Mouse (Mus musculus): Measurements from ENCODE around the gene Rab11fip3. TPM values are rescaled to one million over a fixed set of nuclear protein-coding genes. Genes with fewer than 3 reads are reported as not detected.
A peak's percentile ranks its signal among the peaks of the same experiment; 100 is the strongest.

Gene Rab11fip3
- polyA plus RNA-seq, 1 experiment = 4.0 TPM

DNA sequence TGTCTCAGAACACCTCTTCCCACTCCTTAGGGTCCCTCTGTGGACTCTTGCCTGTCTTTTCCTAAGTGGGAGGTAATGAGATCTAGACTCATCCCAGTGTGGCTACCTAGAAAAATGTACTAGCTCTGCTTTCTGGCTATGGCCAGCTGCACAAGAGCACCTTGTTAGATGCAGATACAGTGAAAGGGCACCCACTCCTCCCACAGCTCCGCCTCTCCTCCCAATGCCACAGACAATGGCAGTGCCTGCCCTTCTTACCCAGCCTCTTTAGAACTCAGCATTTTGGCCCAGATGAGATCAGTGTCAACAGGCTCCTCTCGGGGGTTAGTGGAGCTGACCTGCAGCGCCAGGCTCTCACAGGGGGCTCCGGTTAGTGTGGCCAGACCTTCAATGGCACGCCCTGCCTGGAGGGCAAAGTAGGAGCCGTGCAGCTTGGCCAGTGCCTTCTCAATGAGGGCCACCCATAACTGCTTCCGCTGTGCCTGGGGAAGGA is 106.9 kb downstream of the Rab11fip3 start:
- Histone ChIP-seq H3K27me3 (replicated peaks) (peaks cover 3% of the 10 kb centered on the region), H3K4me3 (replicated peaks) (no peak overlapping the region), H3K9me3 (no peaks in the 10 kb centered on the region), H3K4me1 (peaks cover 46% of the 10 kb centered on the region), H3K36me3 (replicated peaks; ENCODE audit: low read length) (peaks cover 81% of the 10 kb centered on the region)
- TF ChIP-seq GATA1 (IDR thresholded peaks at IDR 0.05; ENCODE audit: borderline replicate concordance, low read length) = no peak
- no peak for TF ChIP-seq FLI1 (IDR thresholded peaks at IDR 0.05; ENCODE audit: low read length)

DNA sequence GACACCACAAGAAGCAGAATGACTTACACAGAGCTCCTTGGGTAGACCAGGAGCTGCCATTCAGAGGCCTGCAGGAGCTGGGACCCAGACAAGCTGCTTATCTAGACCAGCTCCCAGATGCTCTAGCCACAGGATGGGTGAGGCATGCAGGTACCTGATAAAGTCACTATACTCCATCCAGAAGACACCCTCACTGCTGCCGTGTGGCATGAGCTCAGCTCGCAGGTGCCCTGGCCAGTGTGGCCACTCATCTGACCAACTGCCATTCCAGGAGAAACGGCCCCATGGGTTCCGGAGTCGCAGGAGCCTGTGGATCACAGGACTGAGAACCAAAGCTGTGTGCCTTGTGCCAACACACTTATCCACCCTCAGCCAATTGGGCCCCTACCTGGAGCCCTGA is 107.8 kb downstream of the Rab11fip3 start:
- no peaks in the 10 kb centered on the region for H3K9me3 ChIP-seq
- peaks cover 84% of the 10 kb centered on the region for H3K36me3 ChIP-seq (replicated peaks; ENCODE audit: low read length)
- H3K27me3 ChIP-seq (replicated peaks) = peaks cover 7% of the 10 kb centered on the region
- peaks cover 46% of the 10 kb centered on the region for H3K4me1 ChIP-seq
- no peak overlapping the region for H3K4me3 ChIP-seq (replicated peaks)
- no peak for TF ChIP-seq GATA1 (IDR thresholded peaks at IDR 0.05; ENCODE audit: borderline replicate concordance, low read length)
- TF ChIP-seq FLI1 (IDR thresholded peaks at IDR 0.05; ENCODE audit: low read length) = no peak

DNA sequence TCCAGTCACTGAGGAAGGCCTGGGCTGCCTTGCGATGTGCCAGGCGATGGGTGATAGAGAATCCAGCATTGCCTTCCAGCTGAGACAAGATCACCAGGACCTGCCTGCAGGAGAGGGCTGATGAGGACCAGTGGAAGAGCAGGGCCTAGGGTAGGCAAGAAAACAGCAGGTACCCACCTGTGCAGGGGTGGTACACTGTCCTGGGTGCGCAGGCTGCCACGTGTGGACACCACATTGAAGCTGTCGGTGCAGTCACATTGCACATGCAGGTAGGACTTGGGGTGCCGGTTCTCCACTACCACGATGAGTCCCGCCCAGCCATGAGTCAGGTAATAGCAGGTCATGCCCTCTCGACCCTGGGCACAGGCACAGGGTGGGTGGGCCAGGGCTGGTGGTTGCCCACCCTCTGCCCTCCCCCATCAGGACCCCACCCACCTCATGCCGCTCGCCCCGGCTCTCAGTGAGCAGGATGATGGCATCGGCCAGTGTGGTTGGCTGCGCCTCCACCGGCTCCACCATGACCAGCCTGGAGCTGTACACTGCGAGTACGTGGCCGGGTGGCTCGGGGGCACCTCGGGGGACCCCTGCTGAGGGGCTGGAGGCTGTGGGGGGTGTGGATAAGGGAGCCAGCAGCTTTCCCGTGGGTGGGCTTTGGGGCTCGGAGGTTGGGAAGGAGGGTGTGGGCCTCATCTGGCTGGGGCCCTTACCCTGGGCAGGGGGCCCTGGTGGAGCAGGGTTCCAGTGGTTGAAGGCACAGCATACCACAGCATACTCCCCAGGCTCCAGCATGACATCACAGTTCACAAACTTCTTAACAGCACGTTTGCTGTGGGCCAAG is 109.5 kb downstream of the Rab11fip3 start:
- Histone ChIP-seq H3K36me3 (replicated peaks; ENCODE audit: low read length) (peaks cover 74% of the 10 kb centered on the region), H3K4me1 (peaks cover 46% of the 10 kb centered on the region)

GRCm38 (mm10) chr17:25958771-25959494 is 110.4 kb downstream of the Rab11fip3 start:
- Histone ChIP-seq H3K4me3 (replicated peaks) (no peak overlapping the region), H3K4me1 (peaks cover 43% of the 10 kb centered on the region), H3K36me3 (replicated peaks; ENCODE audit: low read length) (peaks cover 65% of the 10 kb centered on the region), H3K27me3 (replicated peaks) (peaks cover 19% of the 10 kb centered on the region), H3K9me3 (no peaks in the 10 kb centered on the region)
- TF ChIP-seq GATA1 (IDR thresholded peaks at IDR 0.05; ENCODE audit: borderline replicate concordance, low read length) = no peak
- no peak for TF ChIP-seq FLI1 (IDR thresholded peaks at IDR 0.05; ENCODE audit: low read length)

More for the DNA sequence above, 109.5 kb downstream of the Rab11fip3 start:
- Histone ChIP-seq H3K27me3 (replicated peaks) (peaks cover 14% of the 10 kb centered on the region), H3K4me3 (replicated peaks) (peak overlapping the region; percentile 26), H3K9me3 (no peaks in the 10 kb centered on the region)
- no peak for TF ChIP-seq FLI1 (IDR thresholded peaks at IDR 0.05; ENCODE audit: low read length)
- TF ChIP-seq GATA1 (IDR thresholded peaks at IDR 0.05; ENCODE audit: borderline replicate concordance, low read length) = no peak

DNA sequence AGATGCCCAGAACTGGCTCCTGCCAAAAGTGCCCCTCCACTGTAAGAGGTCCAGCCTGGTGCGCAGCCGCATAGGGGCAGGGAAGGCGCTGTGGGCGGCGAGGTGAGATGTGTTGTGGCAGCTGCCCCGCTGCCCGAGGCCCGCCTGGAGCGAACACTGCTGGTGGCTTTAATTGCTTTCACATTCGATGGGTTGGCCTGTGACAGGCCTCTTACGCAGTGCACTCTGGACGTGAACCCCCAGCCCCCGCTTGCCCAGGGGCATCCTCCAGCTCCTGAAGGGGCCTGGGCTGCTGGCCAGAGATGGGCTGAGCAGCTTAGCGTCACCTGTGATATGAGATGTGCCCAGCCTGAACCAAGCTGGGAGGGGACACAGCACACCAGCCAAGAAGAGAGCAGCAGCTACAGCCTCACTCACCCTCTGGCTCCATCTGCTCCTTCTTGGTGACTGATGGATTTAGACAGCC is 111.7 kb downstream of the Rab11fip3 start:
- peaks cover 31% of the 10 kb centered on the region for H3K27me3 ChIP-seq (replicated peaks)
- H3K4me3 ChIP-seq (replicated peaks) = no peak overlapping the region
- peaks cover 52% of the 10 kb centered on the region for H3K36me3 ChIP-seq (replicated peaks; ENCODE audit: low read length)
- no peaks in the 10 kb centered on the region for H3K9me3 ChIP-seq
- peaks cover 29% of the 10 kb centered on the region for H3K4me1 ChIP-seq
- TF ChIP-seq GATA1 (IDR thresholded peaks at IDR 0.05; ENCODE audit: borderline replicate concordance, low read length) (no peak), FLI1 (IDR thresholded peaks at IDR 0.05; ENCODE audit: low read length) (no peak)

GRCm38 (mm10) chr17:25956631-25957030 is 112.7 kb downstream of the Rab11fip3 start:
- Histone ChIP-seq H3K4me1 (peaks cover 29% of the 10 kb centered on the region), H3K4me3 (replicated peaks) (no peak overlapping the region), H3K9me3 (no peaks in the 10 kb centered on the region), H3K36me3 (replicated peaks; ENCODE audit: low read length) (peaks cover 42% of the 10 kb centered on the region), H3K27me3 (replicated peaks) (peaks cover 41% of the 10 kb centered on the region)
- no peak for TF ChIP-seq FLI1 (IDR thresholded peaks at IDR 0.05; ENCODE audit: low read length)
- no peak for TF ChIP-seq GATA1 (IDR thresholded peaks at IDR 0.05; ENCODE audit: borderline replicate concordance, low read length)

DNA sequence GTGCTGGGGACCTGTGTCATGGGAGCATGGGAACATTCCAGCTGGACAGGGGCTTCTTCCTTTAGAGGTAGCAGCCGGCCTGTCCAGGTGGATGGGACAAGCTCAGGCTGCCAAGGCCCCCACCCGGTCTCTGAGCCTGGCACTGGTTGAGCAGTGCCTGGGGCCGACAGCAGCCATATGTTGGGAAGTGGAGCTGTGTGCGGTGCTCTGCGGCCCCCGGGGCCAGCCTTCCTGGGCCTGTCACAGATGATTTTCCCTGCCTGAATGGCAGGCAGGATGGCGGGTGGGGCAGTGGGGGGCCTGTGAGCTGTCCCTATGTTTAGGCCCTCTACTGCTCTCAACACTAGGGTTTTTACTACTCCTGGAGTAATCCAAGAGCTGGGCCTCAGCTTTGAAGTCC is 113.2 kb downstream of the Rab11fip3 start:
- Histone ChIP-seq H3K4me1 (peaks cover 29% of the 10 kb centered on the region), H3K27me3 (replicated peaks) (peaks cover 45% of the 10 kb centered on the region), H3K36me3 (replicated peaks; ENCODE audit: low read length) (peaks cover 38% of the 10 kb centered on the region), H3K4me3 (replicated peaks) (no peak overlapping the region), H3K9me3 (no peaks in the 10 kb centered on the region)
- no peak for TF ChIP-seq GATA1 (IDR thresholded peaks at IDR 0.05; ENCODE audit: borderline replicate concordance, low read length)

GRCm38 (mm10) chr17:25955736-25956135 is 113.6 kb downstream of the Rab11fip3 start:
- Histone ChIP-seq H3K4me3 (replicated peaks) (no peak overlapping the region), H3K9me3 (no peaks in the 10 kb centered on the region), H3K36me3 (replicated peaks; ENCODE audit: low read length) (peaks cover 36% of the 10 kb centered on the region), H3K27me3 (replicated peaks) (peaks cover 50% of the 10 kb centered on the region), H3K4me1 (peaks cover 28% of the 10 kb centered on the region)
- TF ChIP-seq GATA1 (IDR thresholded peaks at IDR 0.05; ENCODE audit: borderline replicate concordance, low read length) (no peak), FLI1 (IDR thresholded peaks at IDR 0.05; ENCODE audit: low read length) (no peak)

- Histone ChIP-seq H3K9me3 (no peaks in the 10 kb centered on the region), H3K4me1 (peaks cover 19% of the 10 kb centered on the region), H3K36me3 (replicated peaks; ENCODE audit: low read length) (peaks cover 25% of the 10 kb centered on the region), H3K4me3 (replicated peaks) (no peak overlapping the region), H3K27me3 (replicated peaks) (peaks cover 61% of the 10 kb centered on the region)
- no peak for TF ChIP-seq FLI1 (IDR thresholded peaks at IDR 0.05; ENCODE audit: low read length)
- no peak for TF ChIP-seq GATA1 (IDR thresholded peaks at IDR 0.05; ENCODE audit: borderline replicate concordance, low read length)
Measured at GRCm38 (mm10) chr17:25954671-25955070, 114.7 kb downstream of the Rab11fip3 start.

GRCm38 (mm10) chr17:25953161-25953560 is 116.2 kb downstream of the Rab11fip3 start:
- Histone ChIP-seq H3K27me3 (replicated peaks) (peaks cover 69% of the 10 kb centered on the region), H3K4me1 (peaks cover 15% of the 10 kb centered on the region), H3K4me3 (replicated peaks) (no peak overlapping the region), H3K36me3 (replicated peaks; ENCODE audit: low read length) (peaks cover 10% of the 10 kb centered on the region), H3K9me3 (no peaks in the 10 kb centered on the region)
- no peak for TF ChIP-seq GATA1 (IDR thresholded peaks at IDR 0.05; ENCODE audit: borderline replicate concordance, low read length)
- no peak for TF ChIP-seq FLI1 (IDR thresholded peaks at IDR 0.05; ENCODE audit: low read length)
